Mouse (Mus musculus) CH12.LX (cell line): Measurements from ENCODE around the gene Iba57. TPM values are rescaled to one million over a fixed set of nuclear protein-coding genes. Genes with fewer than 3 reads are reported as not detected.

Experiments used
- DNase-seq: peaks from one replicate; pipeline ENCODE4 v3.0.0-alpha.2; 2013; ENCODE audit errors: extremely low read depth
- H3K27ac ChIP-seq: 2 replicates; pipeline ENCODE4 v1.5.1; 2012; ENCODE audit warnings: low read depth, mild to moderate bottlenecking, control low read depth, moderate library complexity; ENCODE audit not compliant: insufficient read depth
- H3K27me3 ChIP-seq: replicated peaks from 2 replicates; pipeline ENCODE3; 2012; ENCODE audit warnings: inconsistent platforms
- H3K36me3 ChIP-seq, 2 experiments: replicated peaks in 1 of 2; 2 replicates each; pipeline versions ENCODE3 to v1.6.1; 2012; ENCODE audit warnings: inconsistent platforms in 1 of 2, low read length in 1 of 2, mild to moderate bottlenecking in 1 of 2, mixed read lengths in 1 of 2, moderate library complexity in 1 of 2; ENCODE audit not compliant: control insufficient read depth in 1 of 2, insufficient read depth in 1 of 2
- H3K4me1 ChIP-seq, 2 experiments: 2 replicates each; pipeline ENCODE4 v1.6.1; 2012; ENCODE audit warnings: inconsistent platforms in 1 of 2, moderate library complexity in 1 of 2; ENCODE audit not compliant: insufficient read depth in 2 of 2, control insufficient read depth in 1 of 2
- H3K4me2 ChIP-seq: 2 replicates; pipeline ENCODE4 v1.6.1; 2012; ENCODE audit warnings: low read depth, mild to moderate bottlenecking, control low read depth; ENCODE audit not compliant: poor library complexity, insufficient read depth, severe bottlenecking
- H3K4me3 ChIP-seq, 3 experiments: fragments of 150-350 bp in 1 of 3; sonication (generic) in 1 of 3; replicated peaks in 1 of 3; 2 replicates each; pipeline versions ENCODE3 to v1.5.1; 2011 to 2012; ENCODE audit warnings: low read depth in 2 of 3, low read length in 2 of 3, mild to moderate bottlenecking in 2 of 3, moderate library complexity in 2 of 3, control low read depth in 1 of 3, improper control_type of control experiment in 1 of 3, inconsistent platforms in 1 of 3, mixed read lengths in 1 of 3; ENCODE audit not compliant: poor library complexity in 1 of 3
- H3K79me2 ChIP-seq: replicated peaks from 2 replicates; pipeline ENCODE4 v1.6.1; 2012; ENCODE audit warnings: mild to moderate bottlenecking, moderate library complexity; ENCODE audit not compliant: control insufficient read depth, poor library complexity, insufficient read depth, severe bottlenecking; ENCODE audit errors: extremely low read depth
- H3K9ac ChIP-seq: 2 replicates; pipeline ENCODE4 v1.6.1; 2012; ENCODE audit warnings: low read depth, mild to moderate bottlenecking, control low read depth, moderate library complexity; ENCODE audit not compliant: insufficient read depth
- H3K9me3 ChIP-seq: replicated peaks from 2 replicates; pipeline ENCODE3; 2012; ENCODE audit warnings: low read length, inconsistent platforms, mixed read lengths
- BHLHE40 ChIP-seq: IDR thresholded peaks from 2 replicates; pipeline ENCODE4 v1.6.1; 2011; ENCODE audit warnings: mild to moderate bottlenecking, low read depth, low read length, improper control_type of control experiment
- CHD1 ChIP-seq: IDR thresholded peaks from 2 replicates; pipeline ENCODE4 v1.6.1; 2012; ENCODE audit warnings: low read depth, low read length, improper control_type of control experiment, inconsistent platforms
- CHD2 ChIP-seq: IDR thresholded peaks from 2 replicates; pipeline ENCODE4 v1.6.1; 2011; ENCODE audit warnings: low read length, improper control_type of control experiment
- CTCF ChIP-seq, 2 experiments: IDR thresholded peaks in 1 of 2; conservative IDR thresholded peaks in 1 of 2; 2 replicates each; pipeline ENCODE4 v1.5.1; 2011 to 2012; ENCODE audit warnings: low read depth in 2 of 2, low read length in 2 of 2, improper control_type of control experiment in 1 of 2, inconsistent platforms in 1 of 2, mild to moderate bottlenecking in 1 of 2, moderate library complexity in 1 of 2
- E2F4 ChIP-seq: IDR thresholded peaks from 2 replicates; pipeline ENCODE4 v1.6.1; 2011; ENCODE audit warnings: low read depth, low read length, improper control_type of control experiment; ENCODE audit not compliant: insufficient replicate concordance
- ELF1 ChIP-seq: IDR thresholded peaks from 2 replicates; pipeline ENCODE4 v1.6.1; 2014; ENCODE audit warnings: low read depth, mild to moderate bottlenecking, inconsistent platforms, low read length, improper control_type of control experiment
- EP300 ChIP-seq: IDR thresholded peaks from 2 replicates; pipeline ENCODE4 v1.6.1; 2011; ENCODE audit warnings: low read length, improper control_type of control experiment
- ETS1 ChIP-seq: conservative IDR thresholded peaks from 2 replicates; pipeline ENCODE4 v1.6.1; 2012; ENCODE audit warnings: low read depth, mild to moderate bottlenecking, inconsistent platforms, low read length, improper control_type of control experiment, moderate library complexity
- GABPA ChIP-seq: IDR thresholded peaks from 2 replicates; pipeline ENCODE4 v1.6.1; 2012; ENCODE audit warnings: low read depth, low read length, improper control_type of control experiment, inconsistent platforms; ENCODE audit not compliant: insufficient replicate concordance
- HCFC1 ChIP-seq: IDR thresholded peaks from 2 replicates; pipeline ENCODE4 v1.6.1; 2012; ENCODE audit warnings: low read depth, mild to moderate bottlenecking, inconsistent platforms, low read length, improper control_type of control experiment
- IRF4 ChIP-seq: IDR thresholded peaks from 2 replicates; pipeline ENCODE4 v1.6.1; 2014; ENCODE audit warnings: low read depth, mild to moderate bottlenecking, inconsistent platforms, low read length, improper control_type of control experiment
- JUN ChIP-seq: IDR thresholded peaks from 2 replicates; pipeline ENCODE4 v1.6.1; 2011; ENCODE audit warnings: low read depth, mild to moderate bottlenecking, low read length, improper control_type of control experiment, moderate library complexity; ENCODE audit not compliant: insufficient read depth
- JUND ChIP-seq: conservative IDR thresholded peaks from 2 replicates; pipeline ENCODE4 v1.6.1; 2011; ENCODE audit warnings: low read depth, low read length, improper control_type of control experiment
- KAT2A ChIP-seq: IDR thresholded peaks from 2 replicates; pipeline ENCODE4 v1.6.1; 2012; ENCODE audit warnings: low read length, improper control_type of control experiment, inconsistent platforms; ENCODE audit not compliant: insufficient replicate concordance
- MAFK ChIP-seq: IDR thresholded peaks from 2 replicates; pipeline ENCODE4 v1.6.1; 2011; ENCODE audit warnings: low read length, improper control_type of control experiment; ENCODE audit not compliant: insufficient replicate concordance
- MAX ChIP-seq: IDR thresholded peaks from 2 replicates; pipeline ENCODE4 v1.6.1; 2011; ENCODE audit warnings: low read length, improper control_type of control experiment
- MAZ ChIP-seq: IDR thresholded peaks from 2 replicates; pipeline ENCODE4 v1.6.1; 2012; ENCODE audit warnings: low read depth, mild to moderate bottlenecking, inconsistent platforms, low read length, improper control_type of control experiment, moderate library complexity
- MEF2A ChIP-seq: IDR thresholded peaks from 2 replicates; pipeline ENCODE4 v1.6.1; 2014; ENCODE audit warnings: low read depth, mild to moderate bottlenecking, inconsistent platforms, low read length, improper control_type of control experiment, borderline replicate concordance
- MYC ChIP-seq: IDR thresholded peaks from 2 replicates; pipeline ENCODE4 v1.6.1; 2011; ENCODE audit warnings: low read depth, mild to moderate bottlenecking, improper control_type of control experiment, low read length
- NELFE ChIP-seq: IDR thresholded peaks from 2 replicates; pipeline ENCODE4 v1.6.1; 2011; ENCODE audit warnings: low read depth, low read length, improper control_type of control experiment
- NRF1 ChIP-seq: IDR thresholded peaks from 2 replicates; pipeline ENCODE4 v1.6.1; 2014; ENCODE audit warnings: low read depth, mild to moderate bottlenecking, inconsistent platforms, low read length, improper control_type of control experiment, moderate library complexity
- PAX5 ChIP-seq: IDR thresholded peaks from 2 replicates; pipeline ENCODE4 v1.6.1; 2012; ENCODE audit warnings: low read length, inconsistent platforms, mixed read lengths
- POLR2A ChIP-seq: IDR thresholded peaks from 2 replicates; pipeline ENCODE4 v1.6.1; 2011; ENCODE audit warnings: low read depth, mild to moderate bottlenecking, improper control_type of control experiment, low read length
- POLR2AphosphoS2 ChIP-seq: IDR thresholded peaks from 2 replicates; pipeline ENCODE4 v1.6.1; 2011; ENCODE audit warnings: low read depth, low read length, improper control_type of control experiment
- RAD21 ChIP-seq: IDR thresholded peaks from 2 replicates; pipeline ENCODE4 v1.6.1; 2011; ENCODE audit warnings: low read depth, mild to moderate bottlenecking, low read length, improper control_type of control experiment, moderate library complexity
- RCOR1 ChIP-seq: conservative IDR thresholded peaks from 2 replicates; pipeline ENCODE4 v1.6.1; 2012; ENCODE audit warnings: low read depth, mild to moderate bottlenecking, inconsistent platforms, low read length, improper control_type of control experiment
- SIN3A ChIP-seq: IDR thresholded peaks from 2 replicates; pipeline ENCODE4 v1.6.1; 2012; ENCODE audit warnings: low read length, improper control_type of control experiment, inconsistent platforms
- SMC3 ChIP-seq: IDR thresholded peaks from 2 replicates; pipeline ENCODE4 v1.6.1; 2011; ENCODE audit warnings: low read depth, low read length, improper control_type of control experiment
- TBP ChIP-seq: conservative IDR thresholded peaks from 2 replicates; pipeline ENCODE4 v1.6.1; 2011; ENCODE audit warnings: low read depth, low read length, improper control_type of control experiment
- UBTF ChIP-seq: IDR thresholded peaks from 2 replicates; pipeline ENCODE4 v1.6.1; 2012; ENCODE audit warnings: low read depth, mild to moderate bottlenecking, inconsistent platforms, low read length, improper control_type of control experiment, moderate library complexity
- USF1 ChIP-seq: IDR thresholded peaks from 2 replicates; pipeline ENCODE4 v1.6.1; 2014; ENCODE audit warnings: low read depth, mild to moderate bottlenecking, inconsistent platforms, low read length, improper control_type of control experiment
- USF2 ChIP-seq: conservative IDR thresholded peaks from 2 replicates; pipeline ENCODE4 v1.6.1; 2011; ENCODE audit warnings: low read depth, low read length, improper control_type of control experiment
- ZC3H11A ChIP-seq: IDR thresholded peaks from 2 replicates; pipeline ENCODE4 v1.6.1; 2012; ENCODE audit warnings: low read depth, mild to moderate bottlenecking, inconsistent platforms, low read length, improper control_type of control experiment
- ZKSCAN1 ChIP-seq: IDR thresholded peaks from 2 replicates; pipeline ENCODE4 v1.6.1; 2012; ENCODE audit warnings: low read depth, inconsistent platforms, low read length, improper control_type of control experiment, borderline replicate concordance
- ZMIZ1 ChIP-seq: IDR thresholded peaks from 2 replicates; pipeline ENCODE4 v1.6.1; 2012; ENCODE audit warnings: low read depth, mild to moderate bottlenecking, inconsistent platforms, low read length, improper control_type of control experiment
- ZNF384 ChIP-seq: IDR thresholded peaks from 2 replicates; pipeline ENCODE4 v1.6.1; 2012; ENCODE audit warnings: low read depth, low read length, improper control_type of control experiment, inconsistent platforms
- dilution Hi-C: fragments of 300-500 bp; cut with MboI; formaldehyde crosslinking; loops from 2 replicates; pipeline ENCODE4 v1.14.3; 2020; ENCODE audit warnings: low sequenced_read_pairs; ENCODE audit not compliant: extremely low pct_unique_long_range_greater_than_20kb, extremely low pct_ligation_motif_present
- in situ Hi-C: fragments of 300-500 bp; cut with MboI; formaldehyde crosslinking; loops from 3 replicates; pipeline ENCODE4 v1.14.3; 2019; ENCODE audit warnings: low sequenced_read_pairs, low pct_ligation_motif_present, low pct_unique_long_range_greater_than_20kb, mixed read lengths
- polyA plus RNA-seq: library from polyadenylated mRNA; unstranded; fragments of >175 nt; gene quantifications from 2 replicates; pipeline ENCODE4 v1.2.1, GENCODE M21; 2012; ENCODE audit warnings: low read depth; ENCODE audit not compliant: insufficient read length
- total RNA-seq, 2 experiments: library from RNA; depleted of rRNA; stranded (reverse); fragments of 300-350 nt in 1 of 2; fragments of >200 nt in 1 of 2; gene quantifications; 2 replicates each; pipeline ENCODE4 v1.2.3; 2012 to 2014

Iba57 gene
- total and polyA plus RNA-seq, 3 experiments: 4.0 to 7.5 (median 4.6) TPM

DNA sequence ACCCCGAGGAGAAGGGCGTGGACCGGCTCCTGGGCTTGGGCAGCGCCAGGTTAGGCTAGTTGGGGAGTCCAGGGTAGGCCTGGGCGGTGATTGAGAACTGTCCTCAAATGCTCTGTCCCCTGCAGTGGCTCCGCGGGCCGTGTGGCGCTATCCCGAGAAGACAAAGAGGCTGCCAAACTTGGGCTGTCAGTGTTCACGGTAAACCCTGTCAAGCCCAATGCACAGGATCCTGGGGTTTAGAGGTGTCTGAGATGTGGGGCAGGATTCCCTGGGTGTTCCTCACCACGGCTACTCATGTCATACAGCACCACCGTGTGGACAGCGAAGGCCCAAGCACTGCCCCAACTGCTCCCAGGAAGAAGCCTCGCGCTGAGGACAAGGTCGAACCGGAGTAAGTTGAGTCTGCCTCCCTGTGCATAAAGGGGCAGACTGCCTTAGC is 45.5 kb upstream of the Iba57 start (continued):
- no peak for TF ChIP-seq NELFE
- no peak for TF ChIP-seq USF1
- TF ChIP-seq, all 38 proteins: peak for 8

GRCm38 (mm10) chr11:59208153-59208831 is 44.8 kb upstream of the Iba57 start, which contains the start of gene 2310033P09Rik:
TSS of gene 2310033P09Rik (plus strand) at chr11:59208321.
- peaks cover 5 to 46% of the 10 kb centered on the region in 2 experiments; a peak in 3 of 4 replicates for H3K4me1 ChIP-seq
- DNase-seq: peak; percentile 98
- H3K4me2 ChIP-seq: peak within 1 kb of the TSS; percentile 91
- H3K27ac ChIP-seq: peak within 1 kb of the TSS; percentile 80
- dilution Hi-C loops: no loop called here
- peak within 1 kb of the TSS; percentile 79 for H3K9ac ChIP-seq
- peaks cover 11% of the 10 kb centered on the region for H3K79me2 ChIP-seq
- no peaks in the 10 kb centered on the region for H3K9me3 ChIP-seq
- H3K36me3 ChIP-seq: peaks cover 61 to 76% of the 10 kb centered on the region in 2 experiments
- peak within 1 kb of the TSS; percentile 74 to 83 (median 81) for H3K4me3 ChIP-seq
- no peaks in the 10 kb centered on the region for H3K27me3 ChIP-seq
- in situ Hi-C loops: no loop called here
- TF ChIP-seq POLR2AphosphoS2: peak; percentile 91
- TF ChIP-seq PAX5: no peak
- TF ChIP-seq RAD21: no peak
- TF ChIP-seq SMC3: no peak
- TF ChIP-seq UBTF: no peak
- no peak for TF ChIP-seq EP300
- no peak for TF ChIP-seq ZC3H11A
- no peak for TF ChIP-seq ZNF384
- TF ChIP-seq JUND: peak; percentile 66; the same call in 1 of the 2 replicates
- peak; percentile 95 for TF ChIP-seq NELFE
- TF ChIP-seq GABPA: no peak
- TF ChIP-seq ZMIZ1: peak; percentile 83; the same call in 1 of the 2 replicates
- 0 out of 2 replicates have a peak, but pooled peaks have one; percentile 56 for TF ChIP-seq SIN3A
- TF ChIP-seq NRF1: peak; percentile 96
- peak; percentile 88 for TF ChIP-seq ELF1
- no peak; the same call in 1 of the 2 replicates for TF ChIP-seq USF2
- no peak for TF ChIP-seq ETS1
- TF ChIP-seq MEF2A: peak; percentile 49
- TF ChIP-seq CTCF (conservative IDR thresholded peaks at IDR 0.05 in 1 of 2, IDR thresholded peaks at IDR 0.05 in 1 of 2; ENCODE audit: low read depth in 2 of 2, low read length in 2 of 2): no peak
- TF ChIP-seq HCFC1: peak; percentile 87
- 0 out of 2 replicates have a peak, but pooled peaks have one; percentile 3 for TF ChIP-seq ZKSCAN1
- peak; percentile 90; the same call in 1 of the 2 replicates for TF ChIP-seq E2F4
- peak; percentile 82 for TF ChIP-seq MYC
- no peak for TF ChIP-seq USF1
- no peak; the same call in 1 of the 2 replicates for TF ChIP-seq CHD1
- TF ChIP-seq MAFK: no peak
- TF ChIP-seq MAZ: no peak; the same call in 1 of the 2 replicates
- peak; percentile 76; the same call in 1 of the 2 replicates for TF ChIP-seq RCOR1
- peak; percentile 96 for TF ChIP-seq POLR2A
- peak; percentile 17; the same call in 1 of the 2 replicates for TF ChIP-seq IRF4
- peak; percentile 56; the same call in 1 of the 2 replicates for TF ChIP-seq JUN
- TF ChIP-seq TBP: peak; percentile 54
- TF ChIP-seq KAT2A: peak; percentile 74; the same call in 1 of the 2 replicates
- TF ChIP-seq CHD2: peak; percentile 33
- no peak; the same call in 1 of the 2 replicates for TF ChIP-seq BHLHE40
- TF ChIP-seq MAX: peak; percentile 96
